Mouse (Mus musculus) kidney, adult 18-20 months (tissue): ENCODE measurements around the gene Senp7.
"Not testable (repeated sequence)": the region's sequence is repeated elsewhere in the genome, so short reads cannot be mapped to it uniquely, and the experiment has no call there.

Source experiments
- DNase-seq: peaks from one replicate; pipeline ENCODE4 v3.0.0; 2021

The Senp7 gene

GRCm38 (mm10) chr16:56048038-56048437 lies at the start of gene Senp7:
Gene Senp7 (plus strand): TSS chr16:56048338.
- not testable (repeated sequence) for DNase-seq

- no peak for DNase-seq
Measured at GRCm38 (mm10) chr16:56006798-56007197, 41.3 kb upstream of the Senp7 start.

- DNase-seq = no peak
Measured at GRCm38 (mm10) chr16:56008862-56009261, 39.3 kb upstream of the Senp7 start.

- no peak for DNase-seq
Measured at GRCm38 (mm10) chr16:56012789-56013743, 35.1 kb upstream of the Senp7 start.

GRCm38 (mm10) chr16:56014076-56014475 lies 34.1 kb upstream of the Senp7 start:
- no peak for DNase-seq

- DNase-seq = no peak
Measured at GRCm38 (mm10) chr16:56019660-56020059, 28.5 kb upstream of the Senp7 start.

GRCm38 (mm10) chr16:56027854-56028629 lies 20.1 kb upstream of the Senp7 start:
- no peak for DNase-seq

- no peak for DNase-seq
Measured at GRCm38 (mm10) chr16:56028722-56029551, 19.2 kb upstream of the Senp7 start.

- DNase-seq = peak; percentile 97
Measured at GRCm38 (mm10) chr16:56029661-56030082, 18.5 kb upstream of the Senp7 start, which contains the start of gene Pcnp. Gene Pcnp (minus strand): TSS chr16:56029739.

- no peak for DNase-seq
Measured at GRCm38 (mm10) chr16:56034566-56034965, 13.6 kb upstream of the Senp7 start.

- no peak for DNase-seq
Measured at GRCm38 (mm10) chr16:56036501-56036900, 11.6 kb upstream of the Senp7 start.

GRCm38 (mm10) chr16:56037138-56038010 lies 10.8 kb upstream of the Senp7 start, which contains the start of gene Trmt10c:
Gene Trmt10c (minus strand): TSS chr16:56037819.
- peak; percentile 94 for DNase-seq

GRCm38 (mm10) chr16:56038090-56038489 lies 10.0 kb upstream of the Senp7 start:
- no peak for DNase-seq

GRCm38 (mm10) chr16:56055911-56056310 lies 7.8 kb downstream of the Senp7 start:
- DNase-seq = no peak

GRCm38 (mm10) chr16:56056944-56057590 lies 8.9 kb downstream of the Senp7 start:
- no peak for DNase-seq

GRCm38 (mm10) chr16:56058151-56058550 lies 10.0 kb downstream of the Senp7 start:
- DNase-seq = no peak

GRCm38 (mm10) chr16:56061995-56062594 lies 14.0 kb downstream of the Senp7 start:
- DNase-seq = no peak

GRCm38 (mm10) chr16:56062981-56063380 lies 14.8 kb downstream of the Senp7 start:
- DNase-seq = no peak

- DNase-seq = peak; percentile 59
Measured at GRCm38 (mm10) chr16:56064334-56064990, 16.3 kb downstream of the Senp7 start.

- DNase-seq = no peak
Measured at GRCm38 (mm10) chr16:56066113-56066512, 18.0 kb downstream of the Senp7 start.
